Mouse (Mus musculus): ENCODE data around the gene Pagr1a. TPM values are rescaled to one million over a fixed set of nuclear protein-coding genes. Genes with fewer than 3 reads are reported as not detected.

Pagr1a gene
- polyA plus RNA-seq, 1 experiment, result 105 TPM

GRCm38 (mm10) chr7:127014320-127014719 is 2.8 kb downstream of the Pagr1a start, which contains the start of gene Mvp:
TSS of gene Mvp (minus strand) at chr7:127014621.
- Histone ChIP-seq H3K4me1 (ENCODE audit: control insufficient read depth, insufficient read depth, low read length) (peaks cover 36% of the 10 kb centered on the region), H3K27me3 (ENCODE audit: control insufficient read depth, insufficient read depth, low read length) (no peaks in the 10 kb centered on the region), H3K27ac (ENCODE audit: insufficient read depth, low read length) (peak within 1 kb of the TSS; percentile 72), H3K4me3 (replicated peaks; ENCODE audit: insufficient read depth, low read depth, low read length) (peak within 1 kb of the TSS; percentile 76)
- peak; percentile 69 to 72 for DNase-seq
- TF ChIP-seq CTCF (IDR thresholded peaks at IDR 0.05; ENCODE audit: borderline replicate concordance, insufficient read depth, low read depth, low read length), result no peak
- TF ChIP-seq POLR2A (IDR thresholded peaks at IDR 0.05; ENCODE audit: borderline replicate concordance, insufficient read depth, low read length), result peak; percentile 31; the same call in 1 of the 2 replicates
- 44% methylated on average over 11 of the region's 11 CpGs for WGBS

GRCm38 (mm10) chr7:127013385-127013784 is 3.8 kb downstream of the Pagr1a start:
- Histone ChIP-seq H3K27me3 (ENCODE audit: control insufficient read depth, insufficient read depth, low read length) (no peaks in the 10 kb centered on the region), H3K4me3 (replicated peaks; ENCODE audit: insufficient read depth, low read depth, low read length) (peak overlapping the region; percentile 16), H3K27ac (ENCODE audit: insufficient read depth, low read length) (peak overlapping the region; percentile 40; the same call in 1 of the 2 replicates), H3K4me1 (ENCODE audit: control insufficient read depth, insufficient read depth, low read length) (peaks cover 42% of the 10 kb centered on the region)
- no peak for DNase-seq
- WGBS, result 70% methylated on average over 6 of the region's 6 CpGs
- TF ChIP-seq CTCF (IDR thresholded peaks at IDR 0.05; ENCODE audit: borderline replicate concordance, insufficient read depth, low read depth, low read length) (no peak), POLR2A (IDR thresholded peaks at IDR 0.05; ENCODE audit: borderline replicate concordance, insufficient read depth, low read length) (peak; percentile 16; the same call in 1 of the 2 replicates)

GRCm38 (mm10) chr7:127012845-127013244 is 4.3 kb downstream of the Pagr1a start:
- TF ChIP-seq POLR2A (IDR thresholded peaks at IDR 0.05; ENCODE audit: borderline replicate concordance, insufficient read depth, low read length), result no peak
- no peak for TF ChIP-seq CTCF (IDR thresholded peaks at IDR 0.05; ENCODE audit: borderline replicate concordance, insufficient read depth, low read depth, low read length)
- peaks cover 44% of the 10 kb centered on the region for H3K4me1 ChIP-seq (ENCODE audit: control insufficient read depth, insufficient read depth, low read length)
- 83% methylated on average over 10 of the region's 10 CpGs for WGBS
- no peak for DNase-seq
- H3K4me3 ChIP-seq (replicated peaks; ENCODE audit: insufficient read depth, low read depth, low read length), result no peak overlapping the region
- H3K27me3 ChIP-seq (ENCODE audit: control insufficient read depth, insufficient read depth, low read length), result no peaks in the 10 kb centered on the region
- peak overlapping the region; percentile 51 for H3K27ac ChIP-seq (ENCODE audit: insufficient read depth, low read length)

- H3K4me3 ChIP-seq (replicated peaks; ENCODE audit: insufficient read depth, low read depth, low read length), result no peak overlapping the region
- no peaks in the 10 kb centered on the region for H3K27me3 ChIP-seq (ENCODE audit: control insufficient read depth, insufficient read depth, low read length)
- WGBS, result 24% methylated on average over 6 of the region's 6 CpGs
- H3K4me1 ChIP-seq (ENCODE audit: control insufficient read depth, insufficient read depth, low read length), result peaks cover 48% of the 10 kb centered on the region
- peak; percentile 48 to 67 for DNase-seq
- peak overlapping the region; percentile 51 for H3K27ac ChIP-seq (ENCODE audit: insufficient read depth, low read length)
- TF ChIP-seq CTCF (IDR thresholded peaks at IDR 0.05; ENCODE audit: borderline replicate concordance, insufficient read depth, low read depth, low read length) (no peak), POLR2A (IDR thresholded peaks at IDR 0.05; ENCODE audit: borderline replicate concordance, insufficient read depth, low read length) (peak; percentile 14; the same call in 1 of the 2 replicates)
Measured at GRCm38 (mm10) chr7:127012374-127012773, 4.8 kb downstream of the Pagr1a start.

- DNase-seq, result peak in 1 of 2 experiments; percentile 46
- 46% methylated on average over 2 of the region's 2 CpGs for WGBS
- Histone ChIP-seq H3K4me1 (ENCODE audit: control insufficient read depth, insufficient read depth, low read length) (peaks cover 54% of the 10 kb centered on the region), H3K27me3 (ENCODE audit: control insufficient read depth, insufficient read depth, low read length) (no peaks in the 10 kb centered on the region), H3K4me3 (replicated peaks; ENCODE audit: insufficient read depth, low read depth, low read length) (no peak overlapping the region), H3K27ac (ENCODE audit: insufficient read depth, low read length) (peak overlapping the region; percentile 2; the same call in 1 of the 2 replicates)
- TF ChIP-seq CTCF (IDR thresholded peaks at IDR 0.05; ENCODE audit: borderline replicate concordance, insufficient read depth, low read depth, low read length), result no peak
- TF ChIP-seq POLR2A (IDR thresholded peaks at IDR 0.05; ENCODE audit: borderline replicate concordance, insufficient read depth, low read length), result no peak
Measured at GRCm38 (mm10) chr7:127011717-127012116, 5.4 kb downstream of the Pagr1a start.

GRCm38 (mm10) chr7:127011051-127011450 is 6.1 kb downstream of the Pagr1a start:
- Histone ChIP-seq H3K27me3 (ENCODE audit: control insufficient read depth, insufficient read depth, low read length) (no peaks in the 10 kb centered on the region), H3K4me1 (ENCODE audit: control insufficient read depth, insufficient read depth, low read length) (peaks cover 58% of the 10 kb centered on the region), H3K4me3 (replicated peaks; ENCODE audit: insufficient read depth, low read depth, low read length) (no peak overlapping the region), H3K27ac (ENCODE audit: insufficient read depth, low read length) (peak overlapping the region; percentile 2; the same call in 1 of the 2 replicates)
- 93% methylated on average over 2 of the region's 2 CpGs for WGBS
- TF ChIP-seq POLR2A (IDR thresholded peaks at IDR 0.05; ENCODE audit: borderline replicate concordance, insufficient read depth, low read length), result 0 out of 2 replicates have a peak, but pooled peaks have one; percentile 7
- no peak for TF ChIP-seq CTCF (IDR thresholded peaks at IDR 0.05; ENCODE audit: borderline replicate concordance, insufficient read depth, low read depth, low read length)
- DNase-seq, result no peak

GRCm38 (mm10) chr7:127009307-127010085 is 7.7 kb downstream of the Pagr1a start:
- Histone ChIP-seq H3K4me3 (replicated peaks; ENCODE audit: insufficient read depth, low read depth, low read length) (peak overlapping the region; percentile 10), H3K27me3 (ENCODE audit: control insufficient read depth, insufficient read depth, low read length) (no peaks in the 10 kb centered on the region), H3K4me1 (ENCODE audit: control insufficient read depth, insufficient read depth, low read length) (peaks cover 50% of the 10 kb centered on the region), H3K27ac (ENCODE audit: insufficient read depth, low read length) (peak overlapping the region; percentile 98)
- peak in 1 of 2 experiments; percentile 70 for DNase-seq
- WGBS, result 21% methylated on average over 17 of the region's 17 CpGs
- TF ChIP-seq POLR2A (IDR thresholded peaks at IDR 0.05; ENCODE audit: borderline replicate concordance, insufficient read depth, low read length), result no peak
- TF ChIP-seq CTCF (IDR thresholded peaks at IDR 0.05; ENCODE audit: borderline replicate concordance, insufficient read depth, low read depth, low read length), result no peak
